Mouse (Mus musculus) cerebral cortex, adult 2 months (tissue): ENCODE measurements around the gene Pip4k2a.

Experiments used
- WGBS: fragments of 180-500 bp; shearing (Covaris S2); methylation state at CpG from one replicate; pipeline ENCODE4 v1.1.7; 2018; 5-methylcytosine and 5-hydroxymethylcytosine counted together

Gene Pip4k2a

DNA sequence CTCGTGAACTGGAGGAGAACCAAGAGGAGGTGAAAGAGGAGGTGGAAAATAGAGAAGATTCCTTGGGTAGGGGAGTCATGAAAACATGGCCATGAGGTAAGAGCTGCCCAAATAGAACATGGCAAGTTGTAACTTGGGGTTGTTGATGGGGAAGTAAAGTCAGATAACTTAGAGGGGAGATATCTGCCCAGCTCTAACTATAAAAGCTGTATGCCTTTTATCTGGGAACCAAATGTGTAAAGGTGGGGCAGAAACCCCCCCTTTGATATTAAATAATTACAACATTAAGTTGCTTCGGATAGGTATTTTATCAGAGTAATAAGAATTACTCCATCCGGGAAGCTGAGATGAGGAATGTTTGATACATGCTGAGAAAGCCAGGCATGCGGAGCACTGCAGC lies 18.9 kb downstream of the Pip4k2a start:
- 73% methylated on average over 4 of the region's 4 CpGs for WGBS

DNA sequence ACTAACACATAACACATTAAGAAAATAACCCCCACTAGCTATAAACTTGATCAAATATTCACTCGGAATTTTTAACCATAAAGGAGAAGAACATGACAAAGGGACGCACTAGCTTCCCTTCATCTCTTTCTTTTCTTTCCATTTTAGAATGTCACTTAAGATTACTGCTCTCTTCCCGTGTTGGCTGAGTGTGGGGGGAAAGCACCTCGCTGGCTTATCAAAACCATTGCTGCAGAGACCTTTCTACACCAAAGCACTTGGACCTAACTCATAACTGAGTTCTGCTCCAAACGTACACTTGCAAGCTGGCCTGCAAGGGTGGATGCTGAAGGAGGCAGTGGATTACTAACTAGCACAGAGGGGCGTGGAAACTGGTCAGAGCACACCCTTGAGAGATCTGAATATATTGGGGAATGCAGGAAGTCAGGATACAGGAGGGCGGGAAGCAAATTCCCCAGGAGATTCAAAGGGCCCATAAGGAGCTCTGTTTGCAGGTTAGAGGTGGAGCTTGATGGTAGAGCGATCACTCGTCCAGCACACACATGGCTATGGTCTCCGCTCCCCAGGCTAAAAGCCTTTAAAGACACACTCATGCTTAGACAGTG lies 20.6 kb downstream of the Pip4k2a start:
- 92% methylated on average over 10 of the region's 10 CpGs for WGBS

GRCm38 (mm10) chr2:18976175-18976574 lies 21.8 kb downstream of the Pip4k2a start:
- 86% methylated on average over 2 of the region's 2 CpGs for WGBS

- WGBS: 55% methylated on average over 4 of the region's 4 CpGs
Measured at GRCm38 (mm10) chr2:18974882-18975645, 22.9 kb downstream of the Pip4k2a start.

GRCm38 (mm10) chr2:18971564-18971963 lies 26.4 kb downstream of the Pip4k2a start:
- WGBS: 79% methylated on average over 3 of the region's 3 CpGs

DNA sequence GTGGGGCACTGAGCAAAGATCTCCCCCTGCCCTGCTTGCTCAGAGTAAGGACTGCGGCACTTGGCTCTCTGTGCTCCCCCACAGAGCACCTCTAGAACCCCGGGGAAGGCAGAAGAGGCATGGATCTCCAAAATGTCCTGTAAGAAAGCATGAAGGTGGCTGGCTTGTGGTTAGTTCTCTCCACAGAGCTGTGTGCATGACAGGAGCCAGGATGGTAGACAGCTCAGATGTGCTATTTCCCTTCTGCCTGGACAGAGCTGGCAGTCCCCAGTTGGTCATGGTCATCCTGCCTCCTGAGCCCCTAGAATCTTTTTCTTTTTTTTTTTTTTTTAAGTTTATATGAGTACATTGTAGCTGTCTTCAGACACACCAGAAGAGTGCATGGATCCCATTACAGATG lies 27.5 kb downstream of the Pip4k2a start:
- 92% methylated on average over 2 of the region's 2 CpGs for WGBS

DNA sequence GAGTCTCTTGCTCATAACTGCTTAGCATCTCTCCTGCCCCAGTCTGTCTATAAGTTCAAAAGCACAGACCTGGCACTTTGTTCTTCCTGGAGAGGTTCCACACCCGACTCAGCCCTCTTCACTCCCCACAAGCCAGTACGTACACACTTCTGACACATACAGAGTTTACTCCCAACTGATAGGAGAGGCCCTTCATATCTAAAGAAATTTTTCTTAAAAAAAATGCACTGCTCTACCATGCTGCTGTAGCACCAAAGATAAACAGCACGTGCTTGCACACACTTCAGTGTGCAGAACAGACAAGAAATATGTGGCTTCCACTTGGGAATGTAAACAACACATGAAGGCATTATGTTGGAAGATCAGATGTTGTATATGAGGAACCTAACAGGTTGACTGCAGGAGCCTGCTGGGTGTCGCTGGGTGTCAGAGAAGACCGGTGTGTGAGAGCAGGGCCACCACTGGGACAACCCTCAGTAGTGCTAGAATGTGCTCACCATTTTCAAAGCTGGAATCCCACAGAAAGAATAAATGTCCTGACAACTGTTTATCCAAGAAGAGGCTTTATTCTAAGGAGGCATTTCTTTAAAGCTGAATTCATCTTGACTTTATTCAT lies 28.8 kb downstream of the Pip4k2a start:
- WGBS: 82% methylated on average over 5 of the region's 5 CpGs

DNA sequence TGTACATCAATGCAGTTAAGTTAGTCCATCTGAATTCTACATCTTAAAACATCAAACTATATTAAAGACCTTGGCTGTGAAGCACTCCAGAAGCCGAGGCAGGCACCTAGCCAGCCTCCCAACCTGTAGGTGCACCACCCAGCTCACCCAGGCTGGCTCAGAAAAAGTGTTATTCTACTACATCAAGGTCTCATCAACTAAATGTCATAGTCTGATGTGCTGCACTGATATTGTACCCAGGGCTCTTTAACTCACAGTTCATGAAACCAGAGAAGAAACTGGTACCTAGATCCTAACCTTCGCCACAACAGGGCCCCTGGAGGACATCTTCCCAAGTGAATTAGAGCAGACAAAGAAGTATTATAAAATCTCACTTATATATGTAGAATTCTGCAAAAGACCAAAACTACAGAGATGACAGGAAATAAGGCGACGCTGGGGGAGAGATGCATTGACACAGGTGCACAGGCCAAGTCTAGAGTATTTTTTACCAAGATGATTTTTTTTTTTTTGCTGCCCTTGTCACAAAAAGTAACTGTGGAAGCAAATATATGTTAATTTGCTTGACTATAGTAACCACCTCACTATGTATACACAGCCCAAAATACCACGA lies 30.4 kb downstream of the Pip4k2a start:
- 91% methylated on average over 5 of the region's 5 CpGs for WGBS

DNA sequence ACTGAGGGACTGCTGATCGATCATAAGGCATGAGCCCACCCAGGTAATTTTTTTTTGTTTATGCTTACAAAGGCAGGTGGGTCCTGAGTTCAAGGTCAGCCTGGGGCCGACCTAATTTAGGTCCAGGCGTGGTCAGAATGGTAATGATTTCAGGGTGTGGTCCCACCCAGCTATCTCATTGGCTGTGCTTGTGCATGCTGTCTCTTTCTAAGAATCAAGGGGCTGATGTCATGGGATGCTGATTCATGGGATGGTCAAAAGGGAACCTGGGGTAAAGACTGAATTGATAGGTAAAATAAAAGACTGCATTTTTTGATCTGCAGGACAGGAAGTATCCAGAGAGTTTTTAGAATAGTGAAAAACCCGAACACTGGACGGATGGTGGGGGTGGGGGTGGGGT lies 31.4 kb downstream of the Pip4k2a start:
- 94% methylated on average over 5 of the region's 5 CpGs for WGBS

GRCm38 (mm10) chr2:18965950-18966349 lies 32.0 kb downstream of the Pip4k2a start:
- 99% methylated on average over 2 of the region's 2 CpGs for WGBS

DNA sequence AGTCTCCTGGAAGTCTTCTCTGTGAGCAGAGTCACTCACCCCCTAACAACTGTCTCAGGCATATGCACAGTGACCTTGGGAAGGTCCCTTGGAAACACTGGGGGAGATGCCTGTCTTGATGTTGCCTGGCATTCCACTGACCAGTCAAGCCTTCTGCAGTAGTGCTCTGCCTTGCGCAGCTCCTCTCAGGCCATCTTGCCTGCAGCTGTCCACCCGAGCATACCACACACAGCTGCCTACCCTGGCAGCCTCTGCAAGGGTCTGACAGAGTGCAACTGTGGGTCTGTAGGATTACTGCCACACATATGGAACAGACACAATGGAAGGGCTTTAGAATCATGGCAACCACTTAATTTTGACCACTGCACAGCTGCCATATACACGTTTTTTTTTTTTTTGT lies 32.8 kb downstream of the Pip4k2a start:
- WGBS: 87% methylated on average over 3 of the region's 3 CpGs

GRCm38 (mm10) chr2:18963286-18964040 lies 34.5 kb downstream of the Pip4k2a start:
- 88% methylated on average over 13 of the region's 13 CpGs for WGBS

- 80% methylated on average over 3 of the region's 3 CpGs for WGBS
Measured at GRCm38 (mm10) chr2:18962502-18962901, 35.4 kb downstream of the Pip4k2a start.

DNA sequence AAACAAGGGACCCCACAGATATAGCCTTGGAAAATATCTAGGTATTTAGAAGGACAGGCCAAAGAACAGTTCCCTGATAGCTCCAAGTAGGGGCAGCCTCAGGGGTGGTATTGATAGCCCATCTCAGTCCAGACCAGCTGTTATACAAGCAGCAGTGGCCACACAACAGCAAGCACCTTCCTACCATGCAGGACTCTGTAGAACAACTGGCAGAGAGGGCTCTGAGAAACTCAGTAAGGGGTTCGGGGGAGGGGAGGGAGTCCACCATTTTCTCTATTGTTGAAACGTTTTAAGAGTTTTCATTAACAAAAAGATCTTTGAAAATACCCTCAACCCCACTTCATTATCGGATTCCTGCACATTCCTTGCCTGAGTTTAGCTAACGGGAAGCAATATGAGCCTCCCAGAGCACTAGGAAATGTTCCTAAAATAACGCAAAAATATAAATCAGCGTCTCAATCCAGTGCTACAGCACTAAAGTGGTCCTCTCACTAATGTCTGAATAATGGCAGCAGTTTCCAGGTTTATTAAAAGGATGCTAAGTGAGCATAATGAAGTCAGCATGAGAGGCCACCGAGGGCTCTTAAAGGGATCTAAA lies 37.5 kb downstream of the Pip4k2a start:
- 66% methylated on average over 7 of the region's 7 CpGs for WGBS

DNA sequence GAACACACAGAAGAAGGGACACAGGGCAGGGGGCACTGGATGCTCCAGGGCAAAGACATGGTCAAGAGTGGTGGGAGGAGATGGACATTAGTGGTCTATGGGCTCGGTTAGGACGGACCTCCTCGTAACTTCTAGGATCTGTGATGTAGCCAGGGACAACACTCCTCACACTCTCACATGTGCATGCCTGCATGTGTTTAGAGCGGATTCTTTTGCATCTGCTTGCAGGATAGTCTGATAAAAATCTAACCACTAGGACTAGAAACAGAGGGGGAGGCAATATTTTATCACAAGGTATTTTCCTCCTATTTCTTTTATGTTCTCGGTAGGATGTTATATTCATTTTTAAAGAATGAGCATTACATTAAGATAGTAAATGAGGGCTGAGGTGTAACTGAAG lies 38.4 kb downstream of the Pip4k2a start:
- 97% methylated on average over 5 of the region's 5 CpGs for WGBS

DNA sequence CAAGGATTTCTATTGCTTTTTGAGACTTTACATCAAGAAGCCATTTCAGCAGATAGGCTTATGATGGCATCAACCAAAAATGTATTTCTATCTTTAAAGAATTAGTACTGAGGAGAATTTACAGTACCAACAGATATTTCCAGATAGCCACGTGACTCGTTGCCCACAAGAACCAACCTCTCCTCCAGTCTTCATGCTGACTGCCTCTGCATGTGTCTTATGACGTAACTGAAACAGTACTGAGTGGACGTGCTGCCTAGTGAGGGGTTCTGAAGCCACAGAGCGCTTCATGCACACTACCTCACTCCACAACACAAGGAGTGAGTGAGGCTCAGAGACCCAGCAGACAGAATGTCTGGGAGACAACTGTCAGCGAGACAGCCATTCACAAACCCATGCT lies 38.9 kb downstream of the Pip4k2a start:
- 87% methylated on average over 6 of the region's 6 CpGs for WGBS

GRCm38 (mm10) chr2:18958501-18958900 lies 39.4 kb downstream of the Pip4k2a start:
- WGBS: 76% methylated on average over 5 of the region's 5 CpGs

DNA sequence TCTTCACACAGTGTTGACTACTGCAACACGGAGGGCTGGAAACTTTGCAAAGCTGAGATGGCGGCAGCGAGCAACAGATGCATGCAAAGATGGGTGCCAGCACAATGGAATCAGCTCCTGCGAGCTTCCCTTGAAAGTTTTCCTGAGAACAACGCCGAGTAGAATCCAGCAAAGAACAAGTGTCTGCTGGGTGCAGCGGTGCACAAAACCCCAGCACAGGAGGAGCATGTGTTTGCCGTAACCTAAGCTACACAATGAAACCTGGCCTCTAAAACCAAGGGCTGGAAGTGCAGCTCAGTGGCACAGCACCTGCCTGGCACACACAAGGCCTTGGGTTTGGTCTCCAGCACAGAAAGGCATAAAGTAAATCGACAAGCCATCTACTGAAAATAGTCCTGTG lies 39.9 kb downstream of the Pip4k2a start:
- 61% methylated on average over 9 of the region's 9 CpGs for WGBS

- WGBS: 66% methylated on average over 7 of the region's 7 CpGs
Measured at GRCm38 (mm10) chr2:18957459-18957858, 40.5 kb downstream of the Pip4k2a start.

GRCm38 (mm10) chr2:18956945-18957344 lies 41.0 kb downstream of the Pip4k2a start:
- WGBS: 39% methylated on average over 7 of the region's 7 CpGs

DNA sequence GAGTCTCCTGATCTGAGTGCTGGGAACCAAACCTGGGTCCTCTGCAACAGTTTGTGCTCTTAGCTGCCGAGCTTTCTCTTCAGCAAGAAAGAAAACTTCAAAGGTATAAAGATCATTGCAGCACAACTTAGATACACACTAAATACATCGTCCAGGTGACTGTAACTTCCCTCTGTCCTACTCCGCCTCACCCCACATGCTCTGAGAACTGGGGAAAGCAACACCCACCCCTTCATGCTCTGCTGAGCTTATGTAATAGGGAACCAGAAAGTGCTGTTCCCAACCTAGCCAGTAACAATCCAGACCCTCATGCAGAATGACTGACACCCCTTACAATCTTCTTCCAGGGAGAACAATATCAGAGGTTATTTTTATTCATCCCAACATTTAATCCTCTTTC lies 41.5 kb downstream of the Pip4k2a start:
- 81% methylated on average over 3 of the region's 3 CpGs for WGBS

- WGBS: 89% methylated on average over 13 of the region's 13 CpGs
Measured at GRCm38 (mm10) chr2:18955671-18956070, 42.3 kb downstream of the Pip4k2a start.
